Mouse (Mus musculus): ENCODE results near the gene Naglu.

GRCm38 (mm10) chr11:101046440-101046839 lies 23.4 kb upstream of the Naglu start:
- TF ChIP-seq FLI1 (IDR thresholded peaks at IDR 0.05; ENCODE audit: low read length) (no peak), GATA1 (IDR thresholded peaks at IDR 0.05; ENCODE audit: borderline replicate concordance, low read length) (no peak)
